Mouse (Mus musculus) cerebellum, adult 11-12 months (tissue): ENCODE measurements around the gene Taf6l.
A peak's percentile ranks its signal among the peaks of the same experiment; 100 is the strongest.

Experiments
- DNase-seq: peaks from one replicate; pipeline ENCODE4 v3.0.0; 2022

Gene Taf6l

GRCm38 (mm10) chr19:8786008-8786781 is at the start of gene Taf6l:
TSS of gene Taf6l (minus strand) at chr19:8786417.
- peak; percentile 94 for DNase-seq

DNA sequence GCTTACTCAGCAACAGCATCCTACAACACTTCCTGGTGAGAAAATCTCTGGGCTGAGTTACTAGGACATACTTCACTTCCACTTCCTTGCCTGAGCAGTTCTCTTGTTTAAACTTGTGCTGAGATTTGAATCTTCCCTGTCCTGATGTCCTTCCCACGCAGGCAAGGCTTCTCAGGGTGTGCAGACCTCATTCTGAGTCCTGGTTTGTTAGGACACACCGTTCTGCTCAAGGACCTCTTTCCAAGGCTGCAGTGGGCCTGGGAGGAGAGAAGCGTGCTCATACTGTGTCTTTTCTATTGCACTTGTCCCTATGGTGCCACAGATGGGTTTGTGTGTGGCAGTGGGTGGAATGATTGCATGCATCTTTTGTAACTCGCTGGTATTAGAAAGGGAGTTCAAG is 46.8 kb upstream of the Taf6l start:
- no peak for DNase-seq

GRCm38 (mm10) chr19:8831262-8831661 is 45.0 kb upstream of the Taf6l start:
- no peak for DNase-seq

GRCm38 (mm10) chr19:8830664-8831063 is 44.4 kb upstream of the Taf6l start:
- no peak for DNase-seq

DNA sequence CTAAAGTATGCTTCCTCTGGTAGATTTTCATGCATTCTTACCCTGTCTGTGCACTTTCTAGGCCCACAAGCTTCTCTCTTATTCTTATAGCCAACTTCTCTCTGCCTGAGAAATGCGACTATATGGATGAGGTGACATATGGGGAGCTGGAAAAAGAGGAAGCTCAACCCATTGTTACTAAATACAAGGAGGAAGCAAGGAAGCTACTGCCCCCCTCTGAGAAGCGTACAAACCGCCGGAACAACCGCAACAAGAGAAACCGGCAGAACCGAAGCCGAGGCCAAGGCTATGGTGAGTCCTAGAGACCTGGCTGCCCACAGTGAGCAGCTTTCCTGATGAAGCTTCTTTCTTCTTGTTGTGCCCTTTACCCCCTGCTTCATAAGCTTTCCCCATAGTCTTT is 43.4 kb upstream of the Taf6l start, which contains the start of gene AC129217.1:
Gene AC129217.1 (plus strand): TSS at position 114 of the 400 bp plus-strand sequence.
- DNase-seq: no peak

DNA sequence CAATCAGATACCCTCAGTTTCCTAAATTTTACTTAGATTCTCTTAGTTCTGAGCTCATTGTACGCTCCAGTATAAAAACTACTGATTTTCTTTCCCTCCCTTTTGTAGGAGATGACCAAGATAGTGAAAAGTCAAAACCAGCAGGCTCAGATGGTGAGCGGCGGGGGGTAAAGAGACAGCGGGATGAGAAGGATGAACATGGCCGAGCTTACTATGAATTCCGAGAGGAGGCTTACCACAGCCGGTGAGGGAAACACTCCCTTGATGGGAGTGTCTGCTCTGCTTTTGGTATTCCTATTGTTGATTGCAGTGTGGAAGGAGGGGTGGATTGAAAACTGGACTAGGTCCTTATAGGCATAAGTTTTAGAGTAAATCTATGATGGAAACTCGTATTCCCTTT is 36.5 kb upstream of the Taf6l start:
- DNase-seq: peak; percentile 65

DNA sequence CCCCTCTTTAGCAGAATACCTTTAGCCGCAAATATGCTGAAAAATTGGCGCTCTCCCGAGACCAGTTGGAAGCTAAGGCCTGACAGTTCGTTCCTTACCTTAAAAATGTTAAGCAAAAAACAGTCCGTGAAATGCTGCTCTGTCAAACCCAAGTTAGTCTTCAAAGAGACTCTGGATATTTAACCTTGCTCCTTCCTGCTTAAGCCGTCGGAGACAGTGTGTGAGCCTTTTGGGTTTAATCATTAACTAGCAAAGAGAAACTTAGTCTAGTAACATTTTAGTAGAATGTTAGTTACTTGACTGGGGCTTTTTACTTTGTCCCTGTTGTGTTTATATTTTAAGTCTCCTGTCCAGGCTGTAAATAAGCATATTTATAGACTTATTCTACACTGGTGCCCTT is 34.9 kb upstream of the Taf6l start:
- DNase-seq: no peak

DNA sequence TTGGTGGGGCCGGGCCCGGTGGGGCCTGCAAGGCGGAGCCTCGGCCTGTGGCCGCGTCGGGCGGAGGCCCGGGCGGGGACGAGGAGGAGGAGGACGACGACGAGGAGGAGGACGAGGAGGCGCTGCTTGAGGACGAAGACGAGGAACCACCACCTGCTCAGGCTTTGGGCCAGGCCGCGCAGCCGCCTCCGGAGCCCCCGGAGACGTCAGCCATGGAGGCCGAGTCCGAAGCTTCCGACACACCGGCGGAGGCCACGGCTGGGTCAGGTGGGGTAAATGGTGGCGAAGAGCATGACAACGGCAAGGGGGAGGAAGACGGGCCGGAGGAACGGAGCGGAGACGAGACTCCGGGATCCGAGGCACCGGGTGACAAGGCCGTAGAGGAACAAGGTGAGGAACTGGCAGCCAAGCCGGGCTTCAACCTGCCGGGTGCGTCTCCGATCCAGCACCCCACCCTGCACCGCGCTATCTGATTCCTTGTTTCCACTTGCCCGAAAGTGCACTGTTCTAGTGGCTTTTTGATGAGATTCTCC is 34.3 kb upstream of the Taf6l start:
- DNase-seq: peak; percentile 81

DNA sequence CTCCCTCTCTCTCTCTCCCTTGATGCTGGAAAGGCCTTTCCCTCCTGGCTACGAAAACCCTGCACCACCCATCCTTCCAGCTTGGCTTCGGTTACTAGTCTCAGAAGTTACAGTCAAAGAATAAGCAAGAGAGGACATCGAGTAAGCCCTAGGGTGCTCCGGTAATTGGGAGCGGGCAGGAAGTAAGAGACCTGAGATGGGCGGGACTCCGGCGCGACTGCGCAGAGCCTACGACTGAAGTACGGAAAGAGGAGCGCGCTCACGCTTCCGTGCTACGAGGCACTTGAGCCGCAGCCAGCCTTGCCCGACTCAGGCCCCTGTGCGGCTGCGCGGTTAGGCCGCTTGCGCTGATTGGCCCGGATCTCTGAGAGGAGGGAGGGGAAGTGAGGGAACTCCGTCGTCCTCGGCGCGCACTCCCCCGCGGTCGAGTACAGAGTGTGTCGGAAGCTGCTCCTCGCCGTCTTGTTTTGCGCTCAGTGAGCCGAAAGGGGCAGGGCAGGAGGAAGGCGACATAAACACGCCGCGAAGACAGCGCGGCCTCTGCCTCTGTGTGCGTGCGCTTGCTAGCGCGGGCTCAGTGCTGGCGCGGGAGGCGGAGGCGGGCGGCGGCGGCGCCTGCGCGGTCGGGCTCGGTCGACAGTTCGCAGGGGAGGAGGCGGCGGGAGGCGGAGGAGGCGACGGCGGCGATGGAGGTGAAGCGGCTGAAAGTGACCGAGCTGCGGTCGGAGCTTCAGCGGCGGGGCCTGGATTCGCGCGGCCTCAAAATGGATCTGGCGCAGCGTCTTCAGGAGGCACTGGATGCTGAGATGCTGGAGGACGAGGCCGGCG is 33.6 kb upstream of the Taf6l start, which contains the start of gene Hnrnpul2:
Gene Hnrnpul2 (plus strand): TSS at position 415 of the 828 bp plus-strand sequence.
- DNase-seq: peak; percentile 99

- peak; percentile 98 for DNase-seq
Measured at GRCm38 (mm10) chr19:8818801-8819595, 32.8 kb upstream of the Taf6l start, which contains the start of gene Ttc9c. TSS of gene Ttc9c (minus strand) at chr19:8819333.

GRCm38 (mm10) chr19:8818301-8818798 is 32.1 kb upstream of the Taf6l start:
- DNase-seq: no peak

GRCm38 (mm10) chr19:8817001-8817400 is 30.8 kb upstream of the Taf6l start:
- no peak for DNase-seq

DNA sequence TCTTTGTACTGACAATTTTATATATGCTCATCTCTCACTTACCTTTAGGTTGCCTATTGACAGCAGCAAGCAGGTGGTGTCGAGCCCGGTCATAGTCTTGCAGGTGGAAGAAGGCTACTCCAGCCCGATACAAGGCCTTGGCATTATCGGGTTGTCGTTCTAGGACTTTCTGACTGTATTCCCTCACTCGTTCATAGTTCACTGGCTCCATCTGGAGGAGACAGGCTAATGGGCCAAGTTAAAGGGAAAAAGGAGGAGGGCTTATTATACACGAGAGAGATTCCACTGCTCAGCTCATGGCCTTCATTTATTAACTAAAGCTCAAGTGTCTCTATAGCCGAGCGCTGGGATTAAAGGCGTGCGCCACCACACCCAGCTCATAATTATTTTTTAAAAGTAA is 29.6 kb upstream of the Taf6l start:
- DNase-seq: no peak

DNA sequence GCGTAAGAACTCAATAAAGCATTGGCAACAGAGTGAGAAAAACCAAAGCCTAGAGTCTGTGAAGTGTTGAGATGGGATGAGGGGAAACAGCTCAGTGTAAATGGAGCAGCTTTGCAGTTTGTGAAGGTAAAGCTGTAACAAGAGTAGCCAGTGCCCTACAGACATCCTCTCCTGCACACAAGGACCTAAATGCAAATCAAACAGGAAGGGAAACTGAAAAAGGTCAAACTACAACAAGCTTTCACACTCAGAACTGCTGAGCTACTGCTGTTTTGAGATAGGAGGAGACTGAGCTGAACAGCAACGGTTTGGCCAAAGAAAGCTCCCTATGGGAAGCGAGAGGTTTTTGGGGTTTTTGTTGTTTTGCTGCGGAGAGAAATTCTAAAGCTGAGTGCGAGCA is 20.6 kb upstream of the Taf6l start:
- DNase-seq: no peak

GRCm38 (mm10) chr19:8803879-8804660 is 17.9 kb upstream of the Taf6l start:
- no peak for DNase-seq

DNA sequence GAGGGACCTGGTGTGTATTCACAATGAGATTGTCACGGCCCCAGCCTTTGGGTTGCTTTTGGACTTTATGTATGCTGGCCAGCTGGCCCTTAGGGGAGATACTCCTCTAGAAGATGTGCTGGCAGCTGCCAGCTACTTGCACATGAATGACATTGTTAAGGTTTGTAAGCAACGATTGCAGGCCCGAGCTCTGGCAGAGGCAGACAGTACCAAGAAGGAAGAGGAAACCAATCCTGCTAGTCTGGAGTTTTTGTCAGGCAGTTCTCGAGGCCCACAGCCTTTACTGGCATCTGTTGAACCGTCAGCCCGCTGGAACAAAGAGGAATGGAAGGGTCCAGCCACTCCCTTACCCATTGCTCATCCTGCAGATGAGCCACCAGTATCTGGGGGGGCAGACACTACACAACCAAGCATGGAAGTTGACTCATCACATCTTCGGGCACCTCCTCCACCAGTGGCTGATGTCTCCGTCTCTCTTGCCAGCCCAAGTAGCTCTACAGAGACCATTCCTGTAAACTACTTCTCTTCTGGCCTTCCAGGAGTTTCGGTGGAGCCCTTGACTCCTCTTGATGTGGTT is 17.1 kb upstream of the Taf6l start:
- no peak for DNase-seq

GRCm38 (mm10) chr19:8802130-8802821 is 16.1 kb upstream of the Taf6l start, which contains the start of gene Zbtb3:
TSS of gene Zbtb3 (plus strand) at chr19:8802555.
- peak; percentile 98 for DNase-seq

DNA sequence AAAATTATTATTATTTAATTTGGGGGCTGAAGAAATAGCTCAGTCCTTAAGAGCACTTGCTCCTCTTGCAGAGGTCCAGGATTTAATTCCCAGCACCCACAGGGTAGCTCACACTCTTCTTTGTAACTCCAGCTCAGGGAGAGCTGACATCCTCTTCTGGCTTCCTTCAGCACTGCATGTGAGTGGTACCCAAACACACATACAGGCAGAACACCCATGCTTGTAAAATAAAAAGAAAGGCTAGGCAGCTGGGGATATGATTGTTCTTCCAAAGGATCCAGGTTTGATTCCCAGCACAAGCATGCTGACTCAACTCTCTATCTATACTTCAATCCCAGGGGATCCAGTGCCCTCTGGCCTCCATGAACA is 12.7 kb upstream of the Taf6l start:
- DNase-seq: no peak

DNA sequence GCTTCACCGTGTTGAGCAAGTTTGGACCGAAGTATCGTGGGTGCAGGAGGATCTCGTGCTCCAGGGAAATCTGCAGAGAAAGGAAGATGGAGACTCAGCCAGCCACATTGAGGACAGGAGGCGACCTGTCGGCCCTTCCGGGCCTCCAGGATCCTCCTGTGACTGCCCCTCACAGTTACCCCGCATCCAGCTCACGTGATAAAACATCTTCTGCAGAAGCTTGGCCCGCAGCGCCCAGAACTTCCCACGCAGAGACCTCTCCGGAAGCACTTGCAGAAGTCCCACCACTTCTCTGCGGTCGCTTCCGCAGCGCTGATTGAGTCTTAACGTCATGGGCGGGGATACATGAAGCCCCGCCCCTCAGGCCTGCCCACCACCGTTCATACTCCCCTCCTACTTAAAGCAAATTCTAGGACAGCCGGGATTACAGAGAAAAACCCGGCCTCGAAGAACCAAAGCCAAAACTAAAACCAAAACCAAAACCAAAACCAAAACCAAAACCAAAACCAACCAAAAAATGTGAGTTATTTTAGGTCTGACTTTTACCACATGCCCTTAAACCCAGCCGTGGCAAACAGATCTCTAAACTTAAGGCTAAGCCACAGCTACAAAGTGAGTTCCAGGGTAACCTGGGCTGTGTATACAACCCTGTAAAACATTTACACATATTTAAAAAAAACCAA is 12.2 kb upstream of the Taf6l start, which contains the start of gene Polr2g:
Gene Polr2g (minus strand): TSS at position 314 of the 683 bp plus-strand sequence.
- peak; percentile 91 for DNase-seq

GRCm38 (mm10) chr19:8790171-8790570 is 4.0 kb upstream of the Taf6l start:
- DNase-seq: no peak
